Mouse (Mus musculus): ENCODE data around the gene Bmp5. TPM values are rescaled to one million over a fixed set of nuclear protein-coding genes. Genes with fewer than 3 reads are reported as not detected.

The Bmp5 gene
- 0.40 and 0.69 TPM in 2 replicates for polyA plus RNA-seq (2012; rRNA removed; ENCODE audit: low replicate concordance)

DNA sequence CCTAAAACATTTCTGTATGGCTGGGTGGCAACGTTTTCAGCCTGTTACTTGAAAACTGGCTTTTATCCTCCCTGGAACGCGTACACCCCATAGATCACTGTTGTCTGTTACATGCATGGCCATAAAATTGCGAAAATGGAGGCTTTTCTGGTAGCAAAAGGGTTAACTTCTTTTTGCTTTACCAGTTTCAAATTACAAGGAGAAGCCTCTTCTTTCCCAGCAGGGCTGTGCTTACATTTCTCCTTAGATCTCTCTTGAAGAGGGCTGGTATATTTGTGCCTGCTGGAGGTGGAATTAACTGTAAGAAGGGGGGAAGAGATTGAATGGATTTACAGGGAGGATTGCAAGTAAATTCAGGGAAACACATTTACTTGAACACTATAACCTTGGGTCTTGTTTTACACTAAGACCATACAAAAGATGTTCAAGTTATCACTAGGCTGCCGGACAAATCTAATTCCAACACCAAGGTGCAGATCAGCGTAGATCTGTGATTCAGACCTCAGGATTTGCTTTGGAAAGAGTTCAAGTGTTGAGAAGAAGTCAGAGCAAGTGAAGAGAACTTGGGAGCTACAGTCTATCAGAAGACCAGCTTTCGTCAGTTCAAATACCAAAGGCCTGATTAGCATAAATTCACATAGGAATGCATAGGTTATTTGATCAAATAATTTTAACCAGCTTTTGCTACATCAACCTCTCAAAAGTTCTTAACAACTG, at the start of gene Bmp5:
Gene Bmp5 (plus strand): TSS at position 236 of the 717 bp plus-strand sequence.

Other genes starting within 250 kb of the Bmp5 start
- gene Tmod3, start 215.7 kb upstream of the Bmp5 start, polyA plus RNA-seq (2012; rRNA removed; ENCODE audit: low replicate concordance) = 31.6 and 48.1 TPM in 2 replicates
- 2.3 and 5.6 TPM in 2 replicates for gene Tmod2, start 164.0 kb upstream of the Bmp5 start, polyA plus RNA-seq (2012; rRNA removed; ENCODE audit: low replicate concordance)
- gene Lysmd2, start 149.6 kb upstream of the Bmp5 start, polyA plus RNA-seq (2012; rRNA removed; ENCODE audit: low replicate concordance) = 18.9 and 56.2 TPM in 2 replicates
- gene Scg3, start 91.3 kb upstream of the Bmp5 start, polyA plus RNA-seq (2012; rRNA removed; ENCODE audit: low replicate concordance) = 4.3 and 5.0 TPM in 2 replicates
- 0.11 and 1.4 TPM in 2 replicates for gene Hmgcll1, start 239.5 kb downstream of the Bmp5 start, polyA plus RNA-seq (2012; rRNA removed; ENCODE audit: low replicate concordance)

Data from subcutaneous adipose tissue, adult 2 months (tissue).